Mouse (Mus musculus) myocyte (in vitro differentiated cells): ENCODE measurements at regions not wholly inside any gene's neighbourhood (a gene's known extent, or its start where the extent isn't known, plus 50 kb on each side); places are given as distances from the start of the nearest gene placed in this dataset.

Source experiments
- POLR2A ChIP-seq: IDR thresholded peaks from one replicate; pipeline ENCODE4 v1.6.1; 2011; ENCODE audit warnings: low read depth, mild to moderate bottlenecking, control low read depth, moderate library complexity; ENCODE audit not compliant: insufficient read length
- TCF12 ChIP-seq: IDR thresholded peaks from one replicate; pipeline ENCODE4 v1.6.1; 2011; ENCODE audit warnings: mild to moderate bottlenecking, control low read depth; ENCODE audit not compliant: poor library complexity, insufficient read depth, severe bottlenecking

DNA sequence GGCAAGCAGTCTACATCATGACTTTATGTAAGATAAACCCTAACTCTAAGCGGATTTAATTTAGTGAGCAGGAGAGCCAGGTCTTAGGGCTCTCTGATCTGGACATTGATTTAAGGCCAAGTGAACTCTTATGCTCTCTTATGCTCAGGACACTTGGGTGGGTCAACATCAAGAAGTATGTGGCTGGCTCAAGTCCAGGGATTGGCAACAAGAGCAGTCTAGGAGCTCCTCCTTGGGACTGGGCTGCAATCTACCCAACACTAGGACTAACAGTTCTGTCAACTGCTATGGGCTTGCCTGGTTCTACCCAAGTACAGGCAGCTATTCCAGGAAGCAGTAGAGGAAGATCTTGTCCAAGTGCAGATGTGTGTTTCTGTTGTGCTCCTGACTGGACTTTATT is 285.3 kb upstream of the Ldb2 start:
- TF ChIP-seq POLR2A = no peak
- no peak for TF ChIP-seq TCF12
